Mouse (Mus musculus): ENCODE data around the gene Sync. TPM values are rescaled to one million over a fixed set of nuclear protein-coding genes. Genes with fewer than 3 reads are reported as not detected.

Gene Sync
- polyA plus RNA-seq, 1 experiment from 2014 or later = 1.1 TPM

GRCm38 (mm10) chr4:129336291-129336690, 48.9 kb downstream of the Sync start:
- Histone ChIP-seq H3K27me3 (replicated peaks) (no peaks in the 10 kb centered on the region), H3K4me1 (replicated peaks) (peaks cover 28% of the 10 kb centered on the region), H3K9me3 (replicated peaks) (no peaks in the 10 kb centered on the region), H3K36me3 (peaks cover 22% of the 10 kb centered on the region), H3K4me3 (peak overlapping the region; percentile 93), H3K4me2 (peak overlapping the region; percentile 91), H3K9ac (peak overlapping the region; percentile 73), H3K27ac (ENCODE audit: poor library complexity, severe bottlenecking) (peak overlapping the region; percentile 98)
- ATAC-seq (ENCODE audit: insufficient number of reproducible peaks, low FRiP score) = no peak
- WGBS = 48% methylated on average over 14 of the region's 14 CpGs

GRCm38 (mm10) chr4:129339743-129340142, 52.3 kb downstream of the Sync start:
- 87% methylated on average over 3 of the region's 3 CpGs for WGBS
- Histone ChIP-seq H3K4me2 (no peak overlapping the region), H3K4me1 (replicated peaks) (0 out of 2 replicates have a peak, but pooled peaks cover 3% of the 10 kb centered on the region), H3K4me3 (no peak overlapping the region), H3K9ac (no peak overlapping the region), H3K36me3 (peaks cover 32% of the 10 kb centered on the region), H3K27ac (ENCODE audit: poor library complexity, severe bottlenecking) (no peak overlapping the region), H3K9me3 (replicated peaks) (no peaks in the 10 kb centered on the region), H3K27me3 (replicated peaks) (no peaks in the 10 kb centered on the region)
- no peak for ATAC-seq (ENCODE audit: insufficient number of reproducible peaks, low FRiP score)

- Histone ChIP-seq H3K9ac (no peak overlapping the region), H3K27ac (ENCODE audit: poor library complexity, severe bottlenecking) (no peak overlapping the region), H3K27me3 (replicated peaks) (no peaks in the 10 kb centered on the region), H3K4me1 (replicated peaks) (0 out of 2 replicates have a peak, but pooled peaks cover 3% of the 10 kb centered on the region), H3K9me3 (replicated peaks) (no peaks in the 10 kb centered on the region), H3K4me3 (no peak overlapping the region), H3K4me2 (no peak overlapping the region), H3K36me3 (peaks cover 43% of the 10 kb centered on the region)
- WGBS = 86% methylated on average over 1 of the region's 1 CpGs
- ATAC-seq (ENCODE audit: insufficient number of reproducible peaks, low FRiP score) = no peak
Measured at GRCm38 (mm10) chr4:129341888-129342287, 54.5 kb downstream of the Sync start.

GRCm38 (mm10) chr4:129342705-129343104, 55.3 kb downstream of the Sync start:
- H3K9me3 ChIP-seq (replicated peaks) = no peaks in the 10 kb centered on the region
- peaks cover 46% of the 10 kb centered on the region for H3K36me3 ChIP-seq
- H3K9ac ChIP-seq = no peak overlapping the region
- no peak overlapping the region for H3K4me3 ChIP-seq
- H3K27me3 ChIP-seq (replicated peaks) = no peaks in the 10 kb centered on the region
- no peaks in the 10 kb centered on the region for H3K4me1 ChIP-seq (replicated peaks)
- ATAC-seq (ENCODE audit: insufficient number of reproducible peaks, low FRiP score) = no peak
- no peak overlapping the region for H3K27ac ChIP-seq (ENCODE audit: poor library complexity, severe bottlenecking)
- no peak overlapping the region for H3K4me2 ChIP-seq
- 82% methylated on average over 2 of the region's 2 CpGs for WGBS

GRCm38 (mm10) chr4:129346481-129347154, 59.2 kb downstream of the Sync start:
- Histone ChIP-seq H3K9ac (no peak overlapping the region), H3K4me1 (replicated peaks) (no peaks in the 10 kb centered on the region), H3K27me3 (replicated peaks) (no peaks in the 10 kb centered on the region), H3K36me3 (peaks cover 49% of the 10 kb centered on the region), H3K4me2 (no peak overlapping the region), H3K4me3 (no peak overlapping the region), H3K27ac (ENCODE audit: poor library complexity, severe bottlenecking) (no peak overlapping the region), H3K9me3 (replicated peaks) (no peaks in the 10 kb centered on the region)
- WGBS = 71% methylated on average over 15 of the region's 15 CpGs
- ATAC-seq (ENCODE audit: insufficient number of reproducible peaks, low FRiP score) = no peak

GRCm38 (mm10) chr4:129350644-129351043, 63.2 kb downstream of the Sync start:
- Histone ChIP-seq H3K36me3 (peaks cover 36% of the 10 kb centered on the region), H3K9ac (no peak overlapping the region), H3K27ac (ENCODE audit: poor library complexity, severe bottlenecking) (no peak overlapping the region), H3K27me3 (replicated peaks) (no peaks in the 10 kb centered on the region), H3K4me2 (no peak overlapping the region), H3K9me3 (replicated peaks) (no peaks in the 10 kb centered on the region), H3K4me3 (no peak overlapping the region), H3K4me1 (replicated peaks) (no peaks in the 10 kb centered on the region)
- ATAC-seq (ENCODE audit: insufficient number of reproducible peaks, low FRiP score) = peak; percentile 63; the same call in 1 of the 2 replicates
- 11% methylated on average over 1 of the region's 1 CpGs for WGBS

- Histone ChIP-seq H3K9ac (no peak overlapping the region), H3K4me2 (no peak overlapping the region), H3K4me3 (no peak overlapping the region), H3K36me3 (peaks cover 37% of the 10 kb centered on the region), H3K27ac (ENCODE audit: poor library complexity, severe bottlenecking) (no peak overlapping the region), H3K27me3 (replicated peaks) (no peaks in the 10 kb centered on the region), H3K9me3 (replicated peaks) (no peaks in the 10 kb centered on the region), H3K4me1 (replicated peaks) (no peaks in the 10 kb centered on the region)
- ATAC-seq (ENCODE audit: insufficient number of reproducible peaks, low FRiP score) = no peak
- 69% methylated on average over 6 of the region's 6 CpGs for WGBS
Measured at GRCm38 (mm10) chr4:129351111-129351510, 63.7 kb downstream of the Sync start.

GRCm38 (mm10) chr4:129353176-129353575, 65.8 kb downstream of the Sync start:
- ATAC-seq (ENCODE audit: insufficient number of reproducible peaks, low FRiP score) = no peak
- Histone ChIP-seq H3K4me1 (replicated peaks) (no peaks in the 10 kb centered on the region), H3K9me3 (replicated peaks) (no peaks in the 10 kb centered on the region), H3K27ac (ENCODE audit: poor library complexity, severe bottlenecking) (no peak overlapping the region), H3K27me3 (replicated peaks) (no peaks in the 10 kb centered on the region), H3K36me3 (peaks cover 50% of the 10 kb centered on the region), H3K4me3 (no peak overlapping the region), H3K4me2 (no peak overlapping the region), H3K9ac (no peak overlapping the region)
- 85% methylated on average over 12 of the region's 12 CpGs for WGBS

GRCm38 (mm10) chr4:129354236-129354635, 66.8 kb downstream of the Sync start:
- H3K4me2 ChIP-seq = no peak overlapping the region
- no peaks in the 10 kb centered on the region for H3K9me3 ChIP-seq (replicated peaks)
- no peak for ATAC-seq (ENCODE audit: insufficient number of reproducible peaks, low FRiP score)
- WGBS = 80% methylated on average over 15 of the region's 15 CpGs
- H3K36me3 ChIP-seq = peaks cover 51% of the 10 kb centered on the region
- H3K4me3 ChIP-seq = no peak overlapping the region
- no peaks in the 10 kb centered on the region for H3K27me3 ChIP-seq (replicated peaks)
- H3K27ac ChIP-seq (ENCODE audit: poor library complexity, severe bottlenecking) = no peak overlapping the region
- H3K4me1 ChIP-seq (replicated peaks) = no peaks in the 10 kb centered on the region
- no peak overlapping the region for H3K9ac ChIP-seq

GRCm38 (mm10) chr4:129357613-129358163, 70.3 kb downstream of the Sync start:
- H3K9ac ChIP-seq = no peak overlapping the region
- H3K36me3 ChIP-seq = peaks cover 67% of the 10 kb centered on the region
- no peaks in the 10 kb centered on the region for H3K9me3 ChIP-seq (replicated peaks)

More at GRCm38 (mm10) chr4:129357613-129358163, 70.3 kb downstream of the Sync start:
- Histone ChIP-seq H3K4me2 (no peak overlapping the region), H3K27ac (ENCODE audit: poor library complexity, severe bottlenecking) (no peak overlapping the region), H3K4me3 (no peak overlapping the region), H3K27me3 (replicated peaks) (no peaks in the 10 kb centered on the region), H3K4me1 (replicated peaks) (no peaks in the 10 kb centered on the region)
- no peak for ATAC-seq (ENCODE audit: insufficient number of reproducible peaks, low FRiP score)
- 79% methylated on average over 15 of the region's 15 CpGs for WGBS
